Mouse (Mus musculus): Measurements from ENCODE around the gene Lrrc9. TPM values are rescaled to one million over a fixed set of nuclear protein-coding genes. Genes with fewer than 3 reads are reported as not detected.

Gene Lrrc9
- total RNA-seq (2022), result under 1 TPM; 0.14 to 0.44 (median 0.23) TPM

- DNase-seq (ENCODE audit: low spot score), result peak; percentile 59
Observed at GRCm38 (mm10) chr12:72441839-72442576, at the start of gene Lrrc9. Lrrc9 (plus strand) TSS chr12:72441866.

- DNase-seq (ENCODE audit: low spot score), result no peak
Observed at GRCm38 (mm10) chr12:72393046-72393805, 48.4 kb upstream of the Lrrc9 start.

- no peak for DNase-seq (ENCODE audit: low spot score)
Observed at GRCm38 (mm10) chr12:72405031-72405430, 36.6 kb upstream of the Lrrc9 start.

GRCm38 (mm10) chr12:72407146-72407545 is 34.5 kb upstream of the Lrrc9 start:
- DNase-seq (ENCODE audit: low spot score), result no peak

GRCm38 (mm10) chr12:72407721-72408110 is 34.0 kb upstream of the Lrrc9 start:
- DNase-seq (ENCODE audit: low spot score), result no peak

GRCm38 (mm10) chr12:72408111-72408891 is 33.4 kb upstream of the Lrrc9 start:
- peak; percentile 35 for DNase-seq (ENCODE audit: low spot score)

GRCm38 (mm10) chr12:72408954-72409353 is 32.7 kb upstream of the Lrrc9 start, which contains the start of gene Rtn1:
Rtn1 (minus strand) TSS chr12:72409054.
- no peak for DNase-seq (ENCODE audit: low spot score)

GRCm38 (mm10) chr12:72417762-72418161 is 23.9 kb upstream of the Lrrc9 start:
- DNase-seq (ENCODE audit: low spot score), result no peak

GRCm38 (mm10) chr12:72422681-72423080 is 19.0 kb upstream of the Lrrc9 start:
- DNase-seq (ENCODE audit: low spot score), result no peak

- peak; percentile 36 for DNase-seq (ENCODE audit: low spot score)
Observed at GRCm38 (mm10) chr12:72427722-72428126, 13.9 kb upstream of the Lrrc9 start.

- DNase-seq (ENCODE audit: low spot score), result no peak
Observed at GRCm38 (mm10) chr12:72432209-72432608, 9.5 kb upstream of the Lrrc9 start.

- no peak for DNase-seq (ENCODE audit: low spot score)
Observed at GRCm38 (mm10) chr12:72433241-72433865, 8.3 kb upstream of the Lrrc9 start.

- no peak for DNase-seq (ENCODE audit: low spot score)
Observed at GRCm38 (mm10) chr12:72437676-72438341, 3.9 kb upstream of the Lrrc9 start.

- peak; percentile 72 for DNase-seq (ENCODE audit: low spot score)
Observed at GRCm38 (mm10) chr12:72438961-72439480, 2.6 kb upstream of the Lrrc9 start.

GRCm38 (mm10) chr12:72453941-72454340 is 12.3 kb downstream of the Lrrc9 start:
- DNase-seq (ENCODE audit: low spot score), result no peak

GRCm38 (mm10) chr12:72461191-72461893 is 19.7 kb downstream of the Lrrc9 start:
- DNase-seq (ENCODE audit: low spot score), result no peak

- peak; percentile 57 for DNase-seq (ENCODE audit: low spot score)
Observed at GRCm38 (mm10) chr12:72461894-72462530, 20.3 kb downstream of the Lrrc9 start.

- no peak for DNase-seq (ENCODE audit: low spot score)
Observed at GRCm38 (mm10) chr12:72465826-72466501, 24.3 kb downstream of the Lrrc9 start.

- DNase-seq (ENCODE audit: low spot score), result no peak
Observed at GRCm38 (mm10) chr12:72467269-72467668, 25.6 kb downstream of the Lrrc9 start.
